Mouse (Mus musculus) thymus, adult 2 months (tissue): ENCODE results near the gene Trim65.

ENCODE experiments used
- CTCF ChIP-seq: fragments of 200-500 bp; IDR thresholded peaks from 2 replicates; pipeline ENCODE4 v1.5.1; 2012; ENCODE audit warnings: mild to moderate bottlenecking, control low read depth, low read length, moderate library complexity, borderline replicate concordance; ENCODE audit not compliant: control insufficient read depth, poor library complexity, insufficient read depth; ENCODE audit errors: extremely low read depth
- POLR2A ChIP-seq: fragments of 200-500 bp; IDR thresholded peaks from 2 replicates; pipeline ENCODE4 v1.6.1; 2012; ENCODE audit warnings: mild to moderate bottlenecking, low read length, control low read depth, moderate library complexity; ENCODE audit not compliant: control insufficient read depth, poor library complexity, insufficient read depth; ENCODE audit errors: extremely low read depth

GRCm38 (mm10) chr11:116098711-116099460 lies 32.0 kb downstream of the Trim65 start:
- no peak for TF ChIP-seq POLR2A
- no peak for TF ChIP-seq CTCF
